Mouse (Mus musculus) adrenal gland, postnatal 10 days (tissue): Measurements from ENCODE around the gene Fbxl8. TPM values are rescaled to one million over a fixed set of nuclear protein-coding genes. Genes with fewer than 3 reads are reported as not detected.
"Not testable (repeated sequence)": the region's sequence is repeated elsewhere in the genome, so short reads cannot be mapped to it uniquely, and the experiment has no call there.

Experiments
- DNase-seq: peaks from one replicate; pipeline ENCODE4 v3.0.0; 2021; ENCODE audit warnings: mixed read lengths
- total RNA-seq, 2 experiments: library from RNA; stranded (reverse); gene quantifications; 2 replicates each; pipeline ENCODE4 v1.2.3; 2021

The Fbxl8 gene
- total RNA-seq, 2 experiments from 2014 or later, result 3.2 to 3.6 TPM

DNA sequence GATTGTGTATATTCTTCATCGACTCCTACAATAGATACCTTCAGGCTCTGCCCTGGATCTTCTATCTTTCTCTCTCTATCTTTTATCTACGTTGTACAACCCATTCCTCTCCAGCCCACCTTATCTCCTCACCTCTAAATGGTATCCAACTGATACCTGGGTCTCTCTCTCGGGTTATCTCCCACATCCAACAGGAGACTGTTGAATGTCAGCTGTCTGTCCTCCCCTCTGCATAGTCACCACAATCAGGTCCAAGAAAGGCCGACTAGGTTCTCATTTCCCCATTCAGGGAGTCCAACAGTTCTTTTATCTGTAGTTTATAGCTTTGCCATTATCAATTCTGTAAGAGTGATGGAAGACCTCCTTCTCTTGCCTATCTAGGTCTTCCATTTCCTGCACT, 17.8 kb downstream of the Fbxl8 start:
- no peak for DNase-seq

- DNase-seq, result peak; percentile 79
Measured at GRCm38 (mm10) chr8:105283074-105283473, 18.6 kb downstream of the Fbxl8 start.

GRCm38 (mm10) chr8:105285514-105285913, 21.1 kb downstream of the Fbxl8 start:
- no peak for DNase-seq

DNA sequence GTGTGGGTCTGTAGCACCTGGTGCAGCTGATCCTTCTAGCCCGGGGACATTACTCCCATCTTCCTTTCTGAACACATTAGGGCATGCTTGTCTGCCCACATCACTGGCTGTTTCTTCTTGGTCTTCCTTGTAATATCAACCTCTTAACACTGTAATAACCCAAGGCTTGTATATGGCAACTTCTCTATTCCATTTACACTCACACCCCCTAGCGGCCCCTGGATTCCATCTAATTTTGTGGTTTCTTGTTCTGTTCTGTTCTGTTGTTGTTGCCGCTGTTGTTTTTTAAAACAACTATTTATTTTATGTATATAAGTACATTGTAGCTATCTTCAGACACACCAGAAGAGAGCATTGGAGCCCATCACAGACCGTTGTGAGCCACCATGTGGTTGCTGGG, 22.5 kb downstream of the Fbxl8 start:
- DNase-seq, result no peak

DNA sequence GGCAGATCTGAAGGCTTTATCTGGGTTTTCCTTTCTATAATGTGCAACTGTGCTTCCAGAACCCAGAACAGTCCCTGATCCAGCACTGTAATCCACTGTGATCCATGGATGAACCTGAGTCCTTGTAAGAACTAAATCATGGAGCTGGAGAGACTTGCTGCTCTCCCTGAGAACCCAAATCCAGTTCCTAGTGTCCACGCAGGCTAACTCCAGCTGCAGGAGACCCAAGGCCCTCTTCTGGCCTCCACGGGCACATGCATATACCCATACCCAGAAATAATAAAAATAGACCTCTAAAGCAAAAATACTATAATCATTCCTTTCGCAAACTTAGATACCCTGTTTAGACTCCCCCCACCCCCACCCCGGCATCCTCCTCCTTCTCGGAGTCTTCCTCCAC, 23.8 kb downstream of the Fbxl8 start:
- DNase-seq, result no peak

DNA sequence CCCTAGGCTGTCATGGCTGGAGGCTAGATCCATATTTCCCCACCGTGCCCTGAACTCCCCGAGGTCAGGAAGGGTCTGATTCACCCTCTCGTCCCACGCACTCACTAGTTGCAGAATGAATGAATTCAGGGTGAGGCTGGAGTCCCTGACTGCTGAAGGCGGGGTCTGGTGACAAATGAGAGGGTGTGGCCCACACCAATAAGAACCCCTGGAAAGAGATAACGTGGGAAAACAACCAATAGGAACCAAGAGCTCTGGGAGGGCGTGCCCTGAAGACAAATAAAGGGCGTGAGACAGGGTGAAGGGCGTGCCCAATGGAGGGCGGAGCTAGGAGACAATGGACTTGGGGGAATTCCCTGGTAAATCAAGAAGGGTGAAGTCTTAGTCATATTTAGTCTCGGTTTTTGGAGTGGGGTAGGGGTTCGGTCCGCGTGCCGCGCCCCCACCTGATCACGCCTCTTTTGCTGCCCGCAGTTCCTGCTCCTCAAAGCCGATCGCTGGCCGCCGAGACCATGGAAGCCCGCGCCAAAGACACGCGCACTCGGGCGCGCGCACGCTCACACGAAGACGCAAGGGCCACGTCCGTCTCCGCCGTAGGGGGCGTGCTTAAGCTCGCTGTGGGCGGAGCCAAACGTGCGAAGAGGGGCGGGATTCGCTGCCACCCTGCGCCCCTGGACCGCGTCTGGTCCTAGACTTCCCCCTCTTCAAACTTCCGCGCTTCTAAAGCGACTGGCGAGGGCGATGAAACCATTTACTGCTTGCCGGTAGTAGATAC, 24.7 kb downstream of the Fbxl8 start:
- peak; percentile 94 for DNase-seq

DNA sequence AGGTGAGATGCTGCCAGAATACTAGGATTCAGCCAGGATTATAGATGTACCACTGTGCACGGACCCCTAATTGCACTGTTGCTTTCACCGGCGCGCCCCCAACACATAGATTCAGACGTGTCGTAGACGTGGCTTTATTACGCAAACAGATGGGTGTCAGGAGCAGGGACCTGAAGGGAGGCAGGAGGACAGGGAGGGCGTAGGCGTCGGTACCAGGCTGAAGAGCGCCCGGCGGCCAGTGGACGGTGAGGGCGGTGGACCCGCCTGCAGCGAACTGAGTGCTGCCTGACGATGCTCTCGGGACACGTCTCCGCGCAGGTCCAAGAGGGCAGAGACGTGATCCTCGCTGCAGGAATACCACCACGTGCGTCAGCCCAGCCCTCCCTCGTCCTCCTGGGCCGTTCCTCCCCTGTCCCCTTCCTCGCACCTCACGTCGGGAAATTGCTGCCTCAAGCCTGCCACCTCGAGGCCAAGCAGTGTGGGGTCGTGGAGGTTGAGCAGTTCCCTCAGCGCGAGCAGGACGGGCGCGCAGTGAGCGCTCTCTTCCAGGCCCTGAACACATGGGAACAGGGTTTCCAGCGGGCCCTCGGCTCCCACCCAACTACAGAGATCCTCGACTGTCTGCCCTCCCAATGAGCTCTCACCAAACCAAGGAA, 25.5 kb downstream of the Fbxl8 start, which contains the start of gene 4931428F04Rik:
Gene 4931428F04Rik (minus strand): TSS at position 60 of the 656 bp plus-strand sequence.
- peak; percentile 64 for DNase-seq

GRCm38 (mm10) chr8:105290554-105291314, 26.3 kb downstream of the Fbxl8 start:
- DNase-seq, result peak; percentile 95

GRCm38 (mm10) chr8:105291364-105291763, 26.9 kb downstream of the Fbxl8 start:
- not testable (repeated sequence) for DNase-seq

- DNase-seq, result not testable (repeated sequence)
Measured at GRCm38 (mm10) chr8:105291802-105292201, 27.4 kb downstream of the Fbxl8 start.

GRCm38 (mm10) chr8:105292471-105292870, 28.0 kb downstream of the Fbxl8 start:
- no peak for DNase-seq

DNA sequence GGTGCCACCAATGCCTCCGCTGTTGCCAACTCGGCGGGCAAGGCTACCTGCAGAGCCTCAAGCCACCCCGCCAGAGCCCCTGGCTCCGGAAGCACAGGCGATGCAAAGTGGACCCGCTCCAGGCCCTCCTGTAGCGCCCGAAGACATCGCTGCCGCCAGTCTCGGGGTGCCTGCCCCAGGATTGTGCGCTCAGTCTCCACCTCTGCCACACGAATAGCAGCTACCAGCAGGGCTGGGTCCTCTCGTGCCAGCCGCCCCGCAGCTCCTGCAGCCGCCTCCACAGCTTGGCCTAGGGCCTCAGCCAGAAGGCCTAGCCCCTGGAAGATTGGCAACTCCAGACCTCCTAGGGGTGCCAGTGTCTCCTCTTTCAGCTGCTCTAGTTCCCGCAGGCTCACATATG, 29.0 kb downstream of the Fbxl8 start:
- DNase-seq, result no peak

DNA sequence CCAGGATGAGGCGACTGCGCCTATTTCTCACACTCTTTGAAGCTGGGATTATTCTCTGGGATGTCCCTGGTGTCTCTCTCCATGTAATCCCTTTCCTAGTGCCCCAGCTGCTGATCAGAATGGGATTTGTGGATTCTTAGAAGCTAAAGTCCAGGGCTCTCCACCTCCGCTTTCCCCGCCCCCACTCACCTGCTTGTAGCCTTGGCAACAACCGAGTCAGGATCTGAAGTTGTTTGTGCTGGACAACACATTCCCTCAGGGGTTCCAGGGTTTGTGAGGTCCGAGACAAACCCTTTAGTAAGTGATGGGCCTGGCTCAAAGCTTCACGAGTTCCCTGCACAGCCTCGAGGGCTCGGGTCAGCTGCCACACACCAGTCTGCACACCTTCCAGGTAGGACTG, 30.3 kb downstream of the Fbxl8 start:
- no peak for DNase-seq

DNA sequence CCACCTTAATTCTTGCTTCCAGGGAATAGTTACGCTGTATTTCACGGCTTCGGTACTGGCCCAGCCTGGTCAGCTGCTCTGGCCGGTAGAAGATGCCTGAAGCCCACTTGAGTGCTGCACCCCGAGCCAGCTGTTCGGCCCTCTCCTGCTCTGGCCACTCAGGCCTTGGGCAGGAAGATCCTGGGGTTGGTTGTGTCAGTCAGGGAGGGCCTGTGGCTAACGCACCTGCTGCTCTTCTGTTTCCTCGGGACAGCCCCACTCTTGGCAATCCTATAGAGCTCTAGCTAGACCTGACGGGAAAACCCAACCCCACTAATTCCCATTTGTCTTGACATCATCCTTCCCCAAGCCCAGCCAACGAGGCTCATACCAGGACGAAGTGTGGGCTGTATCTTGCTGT, 30.8 kb downstream of the Fbxl8 start:
- no peak for DNase-seq

- peak; percentile 70 for DNase-seq
Measured at GRCm38 (mm10) chr8:105295895-105296573, 31.6 kb downstream of the Fbxl8 start, which contains the start of gene Exoc3l. Gene Exoc3l (minus strand): TSS chr8:105296101.

- DNase-seq, result peak; percentile 95
Measured at GRCm38 (mm10) chr8:105297511-105298192, 33.2 kb downstream of the Fbxl8 start, which contains the start of gene E2f4. Gene E2f4 (plus strand): TSS chr8:105297663.

DNA sequence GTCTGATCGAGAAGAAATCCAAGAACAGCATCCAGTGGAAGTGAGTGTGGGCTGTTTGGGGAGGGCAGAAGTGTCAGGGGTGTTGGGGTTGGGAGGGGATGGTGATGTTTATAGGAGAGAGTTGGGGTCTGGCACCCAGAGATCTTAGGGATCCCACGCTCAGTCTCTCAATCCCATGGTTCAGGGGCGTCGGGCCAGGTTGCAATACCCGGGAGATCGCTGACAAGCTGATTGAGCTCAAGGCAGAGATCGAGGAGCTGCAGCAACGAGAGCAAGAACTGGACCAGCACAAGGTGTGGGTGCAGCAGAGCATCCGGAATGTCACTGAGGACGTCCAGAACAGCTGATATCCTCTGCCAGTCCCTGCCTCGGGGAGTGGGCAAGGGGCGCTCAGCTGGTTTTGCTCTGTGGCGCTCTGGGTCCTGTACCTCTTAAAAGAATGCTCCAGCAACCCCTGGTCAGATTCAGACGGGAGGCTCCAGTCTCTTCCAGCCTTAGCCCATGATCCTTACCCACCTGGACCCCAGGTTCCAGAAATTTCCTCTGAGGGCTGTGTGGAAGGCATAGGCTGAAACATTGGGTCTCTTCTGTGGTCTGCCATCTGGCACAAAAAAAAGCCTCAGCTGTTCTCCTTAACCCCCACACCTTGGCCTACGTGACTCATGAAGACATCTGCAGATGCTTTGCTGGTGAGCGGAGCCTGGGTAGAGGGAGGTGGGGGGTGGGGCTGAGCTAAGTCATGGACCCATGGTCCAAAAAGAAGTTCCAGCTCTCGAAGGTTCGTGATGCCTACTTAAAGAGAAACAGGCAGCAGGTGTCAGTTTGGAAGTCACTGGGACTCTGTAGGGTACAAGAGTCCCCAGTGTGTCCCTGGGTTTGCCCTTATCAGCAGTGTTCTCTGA, 34.2 kb downstream of the Fbxl8 start:
- no peak for DNase-seq

DNA sequence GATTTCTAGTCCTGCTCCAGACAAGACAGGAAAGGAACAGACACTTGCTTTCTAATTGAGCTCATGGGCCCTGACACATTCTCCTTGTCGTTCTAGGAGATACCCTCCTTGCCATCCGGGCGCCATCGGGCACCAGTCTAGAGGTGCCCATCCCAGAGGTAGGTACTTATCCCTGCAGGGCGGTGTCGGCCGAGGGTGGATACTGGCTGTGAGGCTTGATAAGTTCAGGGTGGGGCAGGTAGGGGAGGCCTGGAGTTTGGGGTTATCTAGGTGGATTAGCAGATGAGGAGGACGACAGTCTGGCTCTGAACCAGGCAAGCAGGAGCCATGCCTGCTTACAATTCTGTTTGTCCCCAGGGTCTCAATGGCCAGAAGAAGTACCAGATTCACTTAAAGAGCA, 35.5 kb downstream of the Fbxl8 start:
- DNase-seq, result no peak

GRCm38 (mm10) chr8:105303396-105303795, 38.9 kb downstream of the Fbxl8 start:
- no peak for DNase-seq

- no peak for DNase-seq
Measured at GRCm38 (mm10) chr8:105303874-105304273, 39.4 kb downstream of the Fbxl8 start.
